Mouse (Mus musculus): ENCODE data around the gene Hmcn1.

GRCm38 (mm10) chr1:150816035-150816807, 177.0 kb downstream of the Hmcn1 start:
- TF ChIP-seq POLR2A (IDR thresholded peaks at IDR 0.05; ENCODE audit: control insufficient read depth, extremely low read depth, insufficient read depth, low read length, poor library complexity), result no peak
- TF ChIP-seq CTCF (IDR thresholded peaks at IDR 0.05; ENCODE audit: borderline replicate concordance, control insufficient read depth, extremely low read depth, insufficient read depth, low read length, poor library complexity), result no peak

Measured in thymus, adult 2 months (tissue).